Mouse (Mus musculus) lung, adult 2 months (tissue): Measurements from ENCODE around the gene 1700122O11Rik.

Experiments
- CTCF ChIP-seq: fragments of 200-500 bp; IDR thresholded peaks from 2 replicates; pipeline ENCODE4 v1.5.1; 2011; ENCODE audit warnings: mild to moderate bottlenecking, low read length, control low read depth; ENCODE audit not compliant: insufficient read depth
- POLR2A ChIP-seq: fragments of 200-500 bp; IDR thresholded peaks from 2 replicates; pipeline ENCODE4 v1.6.1; 2011; ENCODE audit warnings: low read depth, mild to moderate bottlenecking, control low read depth, low read length, borderline replicate concordance; ENCODE audit errors: extremely low read depth

DNA sequence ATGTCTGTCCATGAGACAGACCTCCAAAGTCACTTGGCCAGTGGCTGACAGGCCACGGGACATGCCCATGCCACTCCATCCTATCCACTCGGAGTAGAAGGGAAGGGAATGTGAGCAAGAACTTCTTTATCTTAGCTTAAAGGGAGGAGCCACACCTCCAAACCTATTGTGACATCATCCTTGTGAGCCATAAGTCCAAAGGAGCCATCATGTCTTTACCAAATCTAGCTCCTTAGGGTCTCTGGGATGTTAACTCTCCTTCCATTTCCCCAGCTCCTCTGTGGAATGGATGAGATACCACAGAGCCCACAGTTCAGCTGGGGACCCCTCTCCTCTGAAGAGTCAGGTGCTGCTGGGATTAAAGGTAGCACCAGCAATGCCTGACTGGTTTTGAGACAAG, at the start of gene 1700122O11Rik:
- TF ChIP-seq POLR2A (no peak), CTCF (no peak)
